Mouse (Mus musculus): Measurements from ENCODE around the gene Cfap54. TPM values are rescaled to one million over a fixed set of nuclear protein-coding genes. Genes with fewer than 3 reads are reported as not detected.
A peak's percentile ranks its signal among the peaks of the same experiment; 100 is the strongest.

Gene Cfap54
- polyA plus RNA-seq, 1 experiment from 2014 or later = 1.6 TPM

DNA sequence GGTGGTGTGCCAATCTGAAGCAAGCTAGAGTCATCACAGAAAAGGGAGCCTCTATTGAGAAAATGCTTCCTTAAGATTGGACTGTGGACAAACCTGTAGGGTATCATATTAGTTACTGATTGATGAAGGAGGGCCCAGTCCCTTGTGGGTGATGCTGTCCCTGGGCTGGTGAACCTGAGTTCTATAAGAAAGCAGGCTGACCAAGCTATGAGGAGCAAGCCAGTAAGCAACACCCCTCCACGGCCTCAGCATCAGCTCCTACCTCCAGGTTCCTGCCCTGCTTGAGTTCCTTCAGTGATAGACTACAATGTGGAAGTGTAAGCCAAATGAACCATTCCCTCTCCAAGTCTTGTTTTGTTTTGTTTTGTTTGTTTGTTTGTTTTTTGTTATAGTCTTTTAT, 162.9 kb downstream of the Cfap54 start:
- no peaks in the 10 kb centered on the region for H3K27me3 ChIP-seq
- 79% methylated on average over 1 of the region's 1 CpGs for WGBS
- H3K9ac ChIP-seq = no peak overlapping the region
- H3K27ac ChIP-seq = no peak overlapping the region
- H3K4me3 ChIP-seq = no peak overlapping the region
- no peak overlapping the region for H3K4me2 ChIP-seq
- H3K4me1 ChIP-seq = no peaks in the 10 kb centered on the region
- no peak for ATAC-seq
- no peaks in the 10 kb centered on the region for H3K36me3 ChIP-seq (ENCODE audit: poor library complexity, severe bottlenecking)
- H3K9me3 ChIP-seq (replicated peaks) = no peaks in the 10 kb centered on the region

DNA sequence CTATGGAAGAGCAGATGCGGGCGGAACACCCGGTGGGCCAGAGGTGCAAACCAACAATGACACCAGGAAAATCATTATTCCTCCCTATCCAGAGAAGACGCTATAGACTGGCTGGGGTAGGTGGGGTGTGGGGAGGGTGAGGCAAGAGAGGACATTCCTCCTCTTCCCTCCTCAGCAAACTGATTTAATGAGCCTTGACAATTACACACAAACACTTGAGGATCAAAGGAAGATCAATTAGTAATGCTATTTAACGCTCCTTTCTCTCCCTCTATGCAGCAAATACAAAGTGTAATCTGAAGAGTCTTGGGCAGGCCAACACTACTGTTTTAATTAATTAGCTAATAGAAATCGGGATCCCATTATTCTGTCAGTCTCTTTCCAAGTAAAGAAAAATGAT, 174.2 kb downstream of the Cfap54 start:
- Histone ChIP-seq H3K9ac (no peak overlapping the region), H3K4me3 (no peak overlapping the region), H3K36me3 (ENCODE audit: poor library complexity, severe bottlenecking) (no peaks in the 10 kb centered on the region), H3K9me3 (replicated peaks) (no peaks in the 10 kb centered on the region), H3K4me2 (no peak overlapping the region), H3K27me3 (no peaks in the 10 kb centered on the region), H3K27ac (no peak overlapping the region), H3K4me1 (peaks cover 10% of the 10 kb centered on the region)
- ATAC-seq = peak; percentile 55; the same call in 1 of the 2 replicates
- WGBS = 26% methylated on average over 6 of the region's 6 CpGs

DNA sequence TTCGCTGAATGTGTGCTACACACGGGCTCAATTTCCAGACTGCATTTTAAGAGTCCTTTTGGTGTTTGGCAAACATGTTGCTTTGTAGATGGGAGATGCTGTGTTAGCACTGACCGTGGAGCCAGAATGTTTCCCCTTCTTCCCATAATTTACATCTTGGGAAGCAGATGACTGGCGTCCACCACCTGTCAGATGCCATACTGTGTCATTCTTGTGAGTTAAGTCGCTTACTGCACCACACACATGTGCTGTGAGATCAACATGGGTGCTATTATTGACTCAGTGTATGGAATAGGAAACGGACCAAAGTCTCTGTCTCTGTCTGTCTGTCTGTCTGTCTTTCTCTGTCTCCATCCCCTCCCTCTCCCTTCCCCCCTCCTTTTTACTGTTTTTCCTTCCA, 193.0 kb downstream of the Cfap54 start:
- H3K27ac ChIP-seq = no peak overlapping the region
- WGBS = 84% methylated on average over 6 of the region's 6 CpGs
- H3K4me1 ChIP-seq = no peaks in the 10 kb centered on the region
- H3K9ac ChIP-seq = no peak overlapping the region
- H3K36me3 ChIP-seq (ENCODE audit: poor library complexity, severe bottlenecking) = no peaks in the 10 kb centered on the region
- no peaks in the 10 kb centered on the region for H3K9me3 ChIP-seq (replicated peaks)
- H3K4me3 ChIP-seq = no peak overlapping the region
- H3K27me3 ChIP-seq = no peaks in the 10 kb centered on the region
- no peak for ATAC-seq
- H3K4me2 ChIP-seq = no peak overlapping the region

DNA sequence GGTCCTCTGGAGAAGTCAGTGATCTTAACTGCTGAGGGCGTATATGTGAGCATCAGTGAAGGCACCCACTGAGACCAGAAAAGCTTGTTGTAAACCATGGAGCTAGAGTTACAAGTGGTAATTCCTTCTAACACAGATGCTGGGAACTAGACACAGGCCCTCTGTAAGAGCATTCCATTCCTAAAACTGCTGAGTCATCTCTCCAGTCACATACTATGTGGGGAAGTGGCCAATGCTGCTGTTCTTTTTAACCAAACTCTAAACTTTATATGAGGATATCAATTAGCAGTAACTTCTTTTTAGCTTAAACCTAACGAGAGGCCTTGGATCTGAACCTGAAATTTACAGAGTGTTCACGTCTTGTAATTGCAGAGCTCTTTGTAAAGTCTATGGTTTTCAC, 203.4 kb downstream of the Cfap54 start:
- H3K27ac ChIP-seq = no peak overlapping the region
- 83% methylated on average over 3 of the region's 3 CpGs for WGBS
- H3K4me1 ChIP-seq = no peaks in the 10 kb centered on the region
- H3K36me3 ChIP-seq (ENCODE audit: poor library complexity, severe bottlenecking) = no peaks in the 10 kb centered on the region
- H3K4me2 ChIP-seq = no peak overlapping the region
- no peak for ATAC-seq
- no peaks in the 10 kb centered on the region for H3K9me3 ChIP-seq (replicated peaks)
- no peak overlapping the region for H3K9ac ChIP-seq
- H3K27me3 ChIP-seq = no peaks in the 10 kb centered on the region
- no peak overlapping the region for H3K4me3 ChIP-seq

DNA sequence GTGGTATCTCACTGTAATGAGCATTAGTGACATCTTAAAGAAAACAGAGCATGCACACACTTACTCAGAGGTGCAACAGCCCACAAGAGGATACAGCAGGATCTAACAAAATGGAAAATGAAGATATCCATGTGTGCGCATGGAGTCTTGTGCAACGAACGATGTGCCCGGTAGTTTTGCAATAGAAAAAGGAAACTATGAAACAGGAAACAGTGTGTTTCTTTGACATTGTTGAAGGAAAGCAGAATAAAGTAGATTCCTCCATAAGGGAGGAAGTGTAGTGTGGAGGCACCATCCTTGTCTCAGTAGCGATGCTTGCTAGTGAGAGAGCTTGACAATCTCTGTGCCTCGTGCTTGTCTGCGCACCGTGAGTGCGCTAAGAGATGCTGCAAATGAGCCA, 240.4 kb downstream of the Cfap54 start:
- Histone ChIP-seq H3K9ac (no peak overlapping the region), H3K4me3 (no peak overlapping the region), H3K4me1 (peaks cover 5% of the 10 kb centered on the region; the same call in 1 of the 2 replicates), H3K27me3 (no peaks in the 10 kb centered on the region), H3K9me3 (replicated peaks) (no peaks in the 10 kb centered on the region), H3K36me3 (ENCODE audit: poor library complexity, severe bottlenecking) (no peaks in the 10 kb centered on the region), H3K27ac (no peak overlapping the region), H3K4me2 (no peak overlapping the region)
- WGBS = 97% methylated on average over 9 of the region's 9 CpGs
- no peak for ATAC-seq

DNA sequence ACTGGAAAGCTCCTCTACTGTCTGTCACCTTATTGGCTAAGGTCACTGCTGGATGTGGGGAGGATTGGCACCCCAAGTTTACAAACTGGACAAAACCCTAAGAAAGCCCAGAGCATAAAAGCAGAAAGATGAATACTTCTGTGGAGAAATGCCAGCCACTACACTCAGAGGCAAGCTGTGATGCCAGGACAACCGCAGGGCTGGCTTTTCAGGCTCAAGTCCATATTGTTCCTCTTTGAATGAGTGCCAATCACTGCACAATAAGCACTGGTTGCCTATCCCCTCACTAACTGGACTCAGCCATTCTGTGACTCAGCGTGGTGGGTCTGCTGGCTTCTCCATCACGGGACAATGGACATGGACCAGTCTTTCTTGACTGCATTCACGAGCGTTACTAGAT, 243.8 kb downstream of the Cfap54 start:
- no peaks in the 10 kb centered on the region for H3K27me3 ChIP-seq
- no peak overlapping the region for H3K9ac ChIP-seq
- no peak overlapping the region for H3K4me3 ChIP-seq

GRCm38 (mm10) chr10:92837045-92837444, 244.4 kb downstream of the Cfap54 start:
- Histone ChIP-seq H3K4me1 (peaks cover 5% of the 10 kb centered on the region; the same call in 1 of the 2 replicates), H3K27me3 (no peaks in the 10 kb centered on the region), H3K4me3 (no peak overlapping the region), H3K4me2 (no peak overlapping the region), H3K9ac (no peak overlapping the region), H3K27ac (no peak overlapping the region), H3K36me3 (ENCODE audit: poor library complexity, severe bottlenecking) (no peaks in the 10 kb centered on the region), H3K9me3 (replicated peaks) (no peaks in the 10 kb centered on the region)
- ATAC-seq = peak; percentile 33; the same call in 1 of the 2 replicates
- 21% methylated on average over 2 of the region's 2 CpGs for WGBS

More for the DNA sequence above, 243.8 kb downstream of the Cfap54 start:
- H3K27ac ChIP-seq = no peak overlapping the region
- no peaks in the 10 kb centered on the region for H3K9me3 ChIP-seq (replicated peaks)
- 20% methylated on average over 5 of the region's 5 CpGs for WGBS
- H3K4me2 ChIP-seq = no peak overlapping the region
- ATAC-seq = peak; percentile 81
- peaks cover 5% of the 10 kb centered on the region; the same call in 1 of the 2 replicates for H3K4me1 ChIP-seq
- no peaks in the 10 kb centered on the region for H3K36me3 ChIP-seq (ENCODE audit: poor library complexity, severe bottlenecking)

- no peaks in the 10 kb centered on the region for H3K9me3 ChIP-seq (replicated peaks)
- no peaks in the 10 kb centered on the region for H3K36me3 ChIP-seq (ENCODE audit: poor library complexity, severe bottlenecking)
- no peak overlapping the region for H3K9ac ChIP-seq
- no peak for ATAC-seq
- no peak overlapping the region for H3K4me3 ChIP-seq
- no peak overlapping the region for H3K27ac ChIP-seq
- H3K4me2 ChIP-seq = no peak overlapping the region
- no peaks in the 10 kb centered on the region for H3K27me3 ChIP-seq
- WGBS = 91% methylated on average over 4 of the region's 4 CpGs
- no peaks in the 10 kb centered on the region for H3K4me1 ChIP-seq
These were observed 259.9 kb downstream of the Cfap54 start for GRCm38 (mm10) chr10:92821499-92821898.

DNA sequence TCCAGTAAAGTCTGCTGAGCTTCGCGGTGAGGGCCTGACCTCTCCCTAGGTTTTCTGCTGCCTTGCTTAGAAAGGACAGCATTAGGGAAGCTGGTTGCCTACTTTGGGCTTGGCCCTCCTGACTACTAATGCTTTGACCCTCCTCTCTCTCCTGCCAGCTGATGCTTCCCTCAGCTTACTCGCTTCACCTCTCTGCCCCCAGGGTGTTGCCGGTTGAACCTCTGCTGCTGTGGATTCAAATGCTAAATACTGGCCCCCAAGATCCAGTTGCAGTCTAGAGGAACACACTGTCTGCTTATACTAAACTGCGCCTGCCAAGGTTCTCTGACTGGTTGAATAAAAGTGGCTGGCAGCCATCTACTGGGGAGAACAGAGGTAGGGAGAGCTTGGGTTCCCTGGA, 263.2 kb downstream of the Cfap54 start:
- no peak overlapping the region for H3K4me2 ChIP-seq
- no peak for ATAC-seq
- no peaks in the 10 kb centered on the region for H3K27me3 ChIP-seq
- H3K4me1 ChIP-seq = no peaks in the 10 kb centered on the region
- no peaks in the 10 kb centered on the region for H3K9me3 ChIP-seq (replicated peaks)
- no peak overlapping the region for H3K9ac ChIP-seq
- H3K27ac ChIP-seq = no peak overlapping the region
- 46% methylated on average over 5 of the region's 5 CpGs for WGBS
- H3K4me3 ChIP-seq = no peak overlapping the region
- no peaks in the 10 kb centered on the region for H3K36me3 ChIP-seq (ENCODE audit: poor library complexity, severe bottlenecking)

- no peak for ATAC-seq
- Histone ChIP-seq H3K4me3 (no peak overlapping the region), H3K27ac (no peak overlapping the region), H3K4me2 (no peak overlapping the region), H3K36me3 (ENCODE audit: poor library complexity, severe bottlenecking) (no peaks in the 10 kb centered on the region), H3K9ac (no peak overlapping the region), H3K4me1 (no peaks in the 10 kb centered on the region), H3K9me3 (replicated peaks) (no peaks in the 10 kb centered on the region), H3K27me3 (no peaks in the 10 kb centered on the region)
- 84% methylated on average over 5 of the region's 5 CpGs for WGBS
These were observed 264.5 kb downstream of the Cfap54 start for GRCm38 (mm10) chr10:92816903-92817302.

GRCm38 (mm10) chr10:92810894-92811293, 270.5 kb downstream of the Cfap54 start:
- Histone ChIP-seq H3K36me3 (ENCODE audit: poor library complexity, severe bottlenecking) (no peaks in the 10 kb centered on the region), H3K27ac (no peak overlapping the region), H3K9ac (no peak overlapping the region), H3K27me3 (no peaks in the 10 kb centered on the region), H3K9me3 (replicated peaks) (no peaks in the 10 kb centered on the region), H3K4me3 (no peak overlapping the region), H3K4me1 (no peaks in the 10 kb centered on the region), H3K4me2 (no peak overlapping the region)
- 92% methylated on average over 9 of the region's 9 CpGs for WGBS
- no peak for ATAC-seq

DNA sequence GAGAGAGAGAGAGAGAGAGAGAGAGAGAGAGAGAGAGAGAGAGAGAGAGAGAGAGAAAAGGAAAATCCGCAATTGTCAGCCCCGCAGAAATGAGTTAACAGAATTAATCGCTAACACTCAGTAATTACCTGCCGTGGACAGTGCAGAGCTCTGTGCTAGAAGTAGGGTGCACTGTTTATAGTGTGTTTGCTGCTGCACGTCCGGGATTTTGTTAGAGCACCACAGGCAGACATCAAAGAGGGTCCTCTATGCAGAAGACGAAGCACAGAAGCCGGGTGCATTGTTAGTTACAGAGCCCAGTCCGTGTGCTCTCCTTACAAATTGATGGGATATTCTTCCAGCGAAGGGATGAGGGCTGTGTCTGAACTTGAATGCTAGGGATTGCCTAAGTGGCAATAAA, 289.5 kb downstream of the Cfap54 start:
- Histone ChIP-seq H3K27me3 (no peaks in the 10 kb centered on the region), H3K9me3 (replicated peaks) (no peaks in the 10 kb centered on the region), H3K9ac (no peak overlapping the region), H3K27ac (peak overlapping the region; percentile 17; the same call in 1 of the 2 replicates), H3K4me1 (peaks cover 13% of the 10 kb centered on the region), H3K4me2 (0 out of 2 replicates have a peak overlapping the region, but pooled peaks have one; percentile 2), H3K36me3 (ENCODE audit: poor library complexity, severe bottlenecking) (no peaks in the 10 kb centered on the region), H3K4me3 (no peak overlapping the region)
- WGBS = 29% methylated on average over 10 of the region's 10 CpGs
- ATAC-seq = peak; percentile 38; the same call in 1 of the 2 replicates

GRCm38 (mm10) chr10:92791531-92791900, 289.9 kb downstream of the Cfap54 start:
- H3K36me3 ChIP-seq (ENCODE audit: poor library complexity, severe bottlenecking) = no peaks in the 10 kb centered on the region
- ATAC-seq = peak; percentile 48; the same call in 1 of the 2 replicates
- no peaks in the 10 kb centered on the region for H3K9me3 ChIP-seq (replicated peaks)
- 16% methylated on average over 9 of the region's 9 CpGs for WGBS
- no peak overlapping the region for H3K4me3 ChIP-seq
- peaks cover 13% of the 10 kb centered on the region for H3K4me1 ChIP-seq
- H3K9ac ChIP-seq = no peak overlapping the region
- peak overlapping the region; percentile 49 for H3K27ac ChIP-seq
- H3K4me2 ChIP-seq = 0 out of 2 replicates have a peak overlapping the region, but pooled peaks have one; percentile 2
- no peaks in the 10 kb centered on the region for H3K27me3 ChIP-seq
